Mouse (Mus musculus) lung, postnatal 0 days (tissue): ENCODE data around the gene Slc25a19.

Experiments
- CTCF ChIP-seq: IDR thresholded peaks from 2 replicates; pipeline ENCODE4 v1.5.1; 2016; ENCODE audit warnings: antibody characterized with exemption, mild to moderate bottlenecking
- EP300 ChIP-seq: IDR thresholded peaks from 2 replicates; pipeline ENCODE4 v1.6.1; 2016; ENCODE audit warnings: antibody characterized with exemption, mild to moderate bottlenecking, control low read depth

GRCm38 (mm10) chr11:115601174-115601573, 26.9 kb downstream of the Slc25a19 start:
- no peak for TF ChIP-seq CTCF
- TF ChIP-seq EP300, result no peak
